Mouse (Mus musculus): ENCODE results near the gene Lce1c.
"Not testable (repeated sequence)": the region's sequence is repeated elsewhere in the genome, so short reads cannot be mapped to it uniquely, and the experiment has no call there.

Gene Lce1c

DNA sequence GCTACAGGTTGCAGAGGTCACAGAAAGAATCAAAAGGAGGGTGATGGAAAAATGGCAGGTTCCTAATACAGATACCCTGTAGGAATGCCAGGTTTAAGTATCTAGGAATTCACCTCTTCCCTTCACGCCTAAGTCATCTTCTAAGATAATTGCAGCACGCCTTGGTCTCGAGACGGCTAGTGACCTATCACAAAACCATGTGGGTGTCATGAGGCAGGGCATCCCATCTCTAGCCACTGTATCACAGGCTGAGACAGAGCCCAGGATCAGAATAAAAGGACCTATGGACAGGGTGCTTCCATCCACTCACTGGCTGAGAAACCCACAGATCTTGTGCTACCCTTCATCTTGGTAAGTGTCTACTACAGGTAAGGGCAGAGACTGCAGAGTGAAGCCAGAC, at the start of gene Lce1c:
Gene Lce1c, plus strand, starts transcription at position 301 of the 400 bp plus-strand sequence.
- DNase-seq (ENCODE audit: low spot score), result no peak

- no peak for DNase-seq (ENCODE audit: low spot score)
Measured at GRCm38 (mm10) chr3:92637745-92638652, 41.0 kb upstream of the Lce1c start.

- DNase-seq (ENCODE audit: low spot score), result no peak
Measured at GRCm38 (mm10) chr3:92638653-92638991, 40.4 kb upstream of the Lce1c start.

GRCm38 (mm10) chr3:92639854-92640253, 39.2 kb upstream of the Lce1c start:
- DNase-seq (ENCODE audit: low spot score), result no peak

DNA sequence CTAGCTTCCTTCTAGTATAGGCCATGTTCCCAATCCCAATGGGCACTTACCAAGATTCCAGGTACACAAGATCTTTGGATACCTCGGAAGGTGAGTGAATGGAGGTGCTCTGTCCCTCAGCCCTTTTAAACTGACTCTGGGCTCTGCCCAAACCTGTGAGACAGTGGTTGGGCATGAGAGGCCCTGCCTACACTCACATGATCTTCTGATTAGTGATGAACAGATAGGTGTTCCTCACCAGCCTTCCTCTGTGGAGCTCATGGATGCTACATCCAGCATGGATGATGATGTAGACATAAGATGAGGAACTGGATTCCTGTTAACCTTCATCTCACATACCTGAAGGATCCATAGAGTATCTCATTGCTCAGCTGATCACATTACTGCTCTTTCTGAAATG, 30.8 kb upstream of the Lce1c start, which contains the start of gene Lce1a1:
Gene Lce1a1, minus strand, starts transcription at position 101 of the 400 bp plus-strand sequence.
- no peak for DNase-seq (ENCODE audit: low spot score)

DNA sequence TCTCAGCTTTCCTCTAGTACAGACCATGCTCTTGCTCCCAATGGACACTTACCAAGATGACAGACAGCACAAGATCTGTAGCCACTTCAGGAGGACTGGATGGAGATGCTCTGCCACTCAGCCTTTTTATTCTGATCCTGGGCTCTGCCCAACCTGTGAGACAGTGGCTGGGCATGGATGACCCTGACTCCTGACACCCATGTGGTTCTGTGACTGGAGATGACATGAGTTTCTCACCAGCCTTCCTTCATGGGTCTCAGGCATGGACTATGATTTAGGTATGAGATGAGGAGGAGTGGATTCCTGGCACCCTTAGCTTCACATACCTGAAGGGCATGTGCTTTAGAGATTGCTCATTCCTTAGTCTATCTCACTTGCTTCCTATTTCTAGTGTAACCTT, 22.2 kb upstream of the Lce1c start, which contains the start of gene Lce1b:
Gene Lce1b, minus strand, starts transcription at position 101 of the 400 bp plus-strand sequence.
- no peak for DNase-seq (ENCODE audit: low spot score)

DNA sequence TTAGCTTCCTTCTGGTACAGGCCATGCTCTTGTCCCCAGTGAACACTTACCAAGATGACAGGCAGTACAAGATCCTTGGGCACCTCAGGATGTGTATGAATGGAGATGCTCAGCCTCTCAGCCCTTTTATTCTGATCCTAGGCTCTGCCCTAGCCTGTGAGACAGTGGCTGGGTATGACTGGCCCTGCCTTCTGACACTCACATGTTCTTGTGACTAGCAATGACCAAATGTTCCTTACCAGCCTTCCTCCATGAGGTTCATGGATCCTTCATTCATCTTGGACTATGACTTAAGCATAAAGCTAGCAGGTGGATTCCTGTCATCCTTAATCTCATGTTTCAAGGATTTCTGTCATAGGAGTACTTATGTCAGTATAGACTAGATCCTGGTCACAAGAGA, 8.8 kb upstream of the Lce1c start, which contains the start of gene Lce1a2:
Gene Lce1a2, minus strand, starts transcription at position 101 of the 400 bp plus-strand sequence.
- DNase-seq (ENCODE audit: low spot score), result no peak

DNA sequence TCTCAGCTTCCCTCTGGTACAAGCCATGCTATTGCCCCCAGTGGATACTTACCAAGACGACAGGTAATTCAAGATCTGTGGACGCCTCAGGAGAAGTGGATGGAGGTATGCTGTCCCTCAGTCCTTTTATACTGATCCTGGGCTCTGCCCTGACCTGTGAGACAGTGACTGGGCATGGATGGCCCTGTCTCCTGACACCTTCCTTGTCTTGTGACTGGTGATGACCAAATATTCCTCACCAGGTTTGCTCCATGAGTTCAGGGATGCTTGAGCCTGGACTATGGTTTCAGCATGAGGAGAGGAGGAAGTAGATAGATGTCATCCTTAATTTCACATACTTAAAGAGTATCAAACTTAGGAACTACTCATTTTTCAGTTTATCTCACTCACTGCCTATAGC, 8.1 kb downstream of the Lce1c start, which contains the start of gene Lce1d:
Gene Lce1d, minus strand, starts transcription at position 101 of the 400 bp plus-strand sequence.
- no peak for DNase-seq (ENCODE audit: low spot score)

- DNase-seq (ENCODE audit: low spot score), result not testable (repeated sequence)
Measured at GRCm38 (mm10) chr3:92689154-92689553, 10.1 kb downstream of the Lce1c start.

- no peak for DNase-seq (ENCODE audit: low spot score)
Measured at GRCm38 (mm10) chr3:92691688-92692087, 12.6 kb downstream of the Lce1c start.

GRCm38 (mm10) chr3:92694613-92695012, 15.6 kb downstream of the Lce1c start:
- no peak for DNase-seq (ENCODE audit: low spot score)

DNA sequence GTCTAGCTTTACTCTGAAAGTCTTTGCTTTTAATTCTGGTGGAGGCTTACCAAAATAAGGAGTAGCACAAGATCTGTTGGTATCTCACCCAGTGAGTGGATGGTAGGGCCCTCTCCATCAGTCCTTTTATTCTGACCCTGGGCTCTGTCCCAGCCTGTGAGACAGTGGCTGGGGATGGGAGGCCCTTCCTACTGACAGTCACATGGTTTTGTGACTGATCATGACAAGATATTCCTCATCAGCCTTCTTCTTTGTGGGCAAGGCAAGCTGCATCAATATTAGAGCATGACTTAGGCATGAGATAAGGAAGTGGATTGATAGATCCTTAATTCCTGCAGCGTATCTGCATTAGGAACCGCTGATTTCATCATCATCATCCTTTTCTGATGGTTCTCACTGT, 29.9 kb downstream of the Lce1c start, which contains the start of gene Lce1e:
Gene Lce1e, minus strand, starts transcription at position 101 of the 400 bp plus-strand sequence.
- no peak for DNase-seq (ENCODE audit: low spot score)

DNA sequence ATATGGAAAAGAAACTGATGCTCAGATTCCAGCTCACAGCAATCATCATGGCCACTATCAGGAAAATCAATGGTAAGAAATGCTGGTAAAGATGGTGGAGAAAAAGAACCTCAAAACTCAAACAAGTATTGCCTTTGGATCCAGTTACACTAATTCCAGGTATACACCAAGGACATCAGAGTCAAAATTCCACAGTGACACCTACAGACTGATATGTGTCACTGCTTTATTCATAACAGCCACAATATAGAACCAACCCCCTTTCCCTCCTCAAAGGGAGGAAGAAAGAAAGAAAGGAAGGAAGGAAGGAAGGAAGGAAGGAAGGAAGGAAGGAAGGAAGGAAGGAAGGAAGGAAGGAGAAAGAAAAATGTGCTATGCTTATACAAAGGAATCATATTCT, 36.1 kb downstream of the Lce1c start:
- DNase-seq (ENCODE audit: low spot score), result no peak

DNA sequence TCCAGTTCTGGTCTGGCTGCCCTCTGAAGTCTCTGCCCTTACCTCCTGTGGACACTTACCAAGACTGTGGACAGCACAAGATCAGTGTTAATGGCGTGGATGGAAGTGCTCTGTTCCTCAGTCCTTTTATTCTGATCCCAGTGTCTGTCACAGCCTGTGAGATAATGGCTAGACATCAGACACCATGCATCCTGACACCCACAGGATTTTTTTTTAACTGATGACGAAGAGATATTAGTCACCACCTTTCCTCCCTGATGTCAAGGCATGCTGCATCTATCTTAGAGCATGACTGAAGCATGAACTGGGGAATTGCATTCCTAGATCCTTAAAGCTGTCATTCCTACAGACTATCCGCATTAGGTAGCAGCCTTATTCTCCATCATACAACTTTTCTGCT, 41.2 kb downstream of the Lce1c start, which contains the start of gene Lce1f:
Gene Lce1f, minus strand, starts transcription at position 101 of the 400 bp plus-strand sequence.
- no peak for DNase-seq (ENCODE audit: low spot score)

- DNase-seq (ENCODE audit: low spot score), result no peak
Measured at GRCm38 (mm10) chr3:92722631-92723030, 43.6 kb downstream of the Lce1c start.
